Comparison of ENCODE assay signal across 11 mouse cellular contexts in genomic region chr7:64042978-64043377, GRCm38 (mm10).
DNase-seq lines count a peak whose midpoint lies in the region; ATAC-seq and TF ChIP-seq lines count a peak whose summit lies in the region.
"Had no signal": no experiment of that assay in that cellular context is flagged by ENCODE, and none has a peak within 500 bp of the region (broad histone marks: within the 10 kb centered on the region; RNA-seq: fewer than 3 reads in every experiment).

No protein-coding gene starts in this region.

- 10% methylated on average over 2 of the region's 2 CpGs for WGBS in liver, embryonic 13.5 days (ENCODE audit: insufficient replicate concordance)

- no peak overlapping the region for H3K4me2 ChIP-seq in liver, embryonic 13.5 days

- DNase-seq in layer of hippocampus, adult 2 months (ENCODE audit: low spot score in 2 of 2) = no peak
- DNase-seq in layer of hippocampus, postnatal 36 days = no peak
- DNase-seq in T-cell, adult 2 months (ENCODE audit: low spot score) = peak; percentile 82
- no peak for DNase-seq in liver, embryonic 13.5 days
- peak; percentile 60 to 64 for DNase-seq in thymus, postnatal 10 days (ENCODE audit: low spot score in 2 of 2)
- DNase-seq in cerebellum, postnatal 14 days = no peak
- no peak for DNase-seq in right cerebral cortex, adult 2 months (ENCODE audit: low spot score in 2 of 2)
- DNase-seq: adrenal gland, postnatal 14 days; cerebellum, adult 2 months; heart, adult 11 months had no signal

- no peaks in the 10 kb centered on the region for H3K27me3 ChIP-seq in liver, embryonic 13.5 days

- no peak overlapping the region for H3K4me3 ChIP-seq in layer of hippocampus, adult 2 months
- no peak overlapping the region for H3K4me3 ChIP-seq in liver, embryonic 13.5 days (replicated peaks)

- peaks cover 72% of the 10 kb centered on the region for H3K4me1 ChIP-seq in liver, embryonic 13.5 days (replicated peaks)

- no peak overlapping the region for H3K9ac ChIP-seq in liver, embryonic 13.5 days

- no peak for ATAC-seq in liver, embryonic 13.5 days (ENCODE audit: low read depth)
- ATAC-seq: hindbrain, postnatal 0 days had no signal

- peak; percentile 14; the same call in 1 of the 2 replicates for TF ChIP-seq CTCF in layer of hippocampus, adult 2 months (conservative IDR thresholded peaks at IDR 0.05)

- H3K9me3 ChIP-seq in liver, embryonic 13.5 days (replicated peaks) = peaks cover 7% of the 10 kb centered on the region

- H3K36me3 ChIP-seq in liver, embryonic 13.5 days = no peaks in the 10 kb centered on the region

- peak overlapping the region; percentile 70 for H3K27ac ChIP-seq in layer of hippocampus, adult 2 months
- peak overlapping the region; percentile 44; the same call in 1 of the 2 replicates for H3K27ac ChIP-seq in liver, embryonic 13.5 days
- H3K27ac ChIP-seq: hindbrain, postnatal 0 days had no signal

Comparison
In these comparisons a context has a peak if more than half of its experiments do, and no peak if none do; other contexts are left out.
1. DNase-seq: peak in T-cell, adult 2 months (single experiment) and thymus, postnatal 10 days (2 of 2); none in layer of hippocampus, adult 2 months (0 of 2), layer of hippocampus, postnatal 36 days (0 of 2), liver, embryonic 13.5 days (single experiment), cerebellum, postnatal 14 days (0 of 2) and right cerebral cortex, adult 2 months (0 of 2).